Mouse (Mus musculus) 3134 (cell line): ENCODE measurements at regions not wholly inside any gene's neighbourhood (a gene's known extent, or its start where the extent isn't known, plus 50 kb on each side); places are given as distances from the start of the nearest gene placed in this dataset.

Experiments
- DNase-seq: peaks from one replicate; pipeline ENCODE4 v3.0.0-alpha.2; 2011; ENCODE audit warnings: low spot score; ENCODE audit not compliant: insufficient read length; ENCODE audit errors: extremely low read depth

DNA sequence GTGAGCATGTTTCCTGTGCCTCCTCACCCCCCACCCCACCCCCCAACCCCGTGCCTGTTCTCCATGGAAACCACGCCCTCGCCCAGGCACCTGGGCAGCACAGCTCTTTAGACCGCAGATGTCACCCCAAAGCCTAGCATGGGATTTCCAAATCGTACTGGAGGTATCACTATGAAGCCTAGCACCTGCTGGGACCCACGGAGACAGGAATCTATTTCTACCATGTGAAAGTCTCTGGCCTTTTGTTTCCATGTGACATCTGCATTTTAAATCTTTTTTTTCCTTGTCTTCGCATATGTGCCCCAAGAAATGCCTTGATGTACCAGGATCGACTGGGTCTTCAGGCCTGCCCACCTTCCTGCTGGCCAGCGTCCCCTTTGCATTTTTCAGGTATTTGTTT lies 179.7 kb downstream of the Irs2 start:
- no peak for DNase-seq

DNA sequence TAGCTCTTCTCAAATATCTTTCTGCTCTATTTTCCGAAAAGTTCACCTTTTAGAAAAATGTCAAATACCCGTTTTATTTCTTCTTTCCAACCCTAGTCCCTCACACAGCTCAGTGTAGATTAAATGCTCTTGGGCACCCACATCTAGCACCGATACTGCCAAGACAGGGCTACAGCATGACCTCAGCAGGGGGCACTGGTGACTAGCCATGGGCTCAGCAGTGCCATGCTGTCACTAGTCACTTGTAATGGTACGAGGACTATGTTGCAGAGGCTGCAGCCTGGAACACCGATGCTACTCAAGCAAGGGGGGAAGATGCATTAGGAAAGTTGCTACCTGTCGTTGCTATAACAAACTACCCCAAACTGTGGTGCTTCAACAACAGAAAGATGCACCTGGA lies 180.7 kb downstream of the Irs2 start:
- no peak for DNase-seq

DNA sequence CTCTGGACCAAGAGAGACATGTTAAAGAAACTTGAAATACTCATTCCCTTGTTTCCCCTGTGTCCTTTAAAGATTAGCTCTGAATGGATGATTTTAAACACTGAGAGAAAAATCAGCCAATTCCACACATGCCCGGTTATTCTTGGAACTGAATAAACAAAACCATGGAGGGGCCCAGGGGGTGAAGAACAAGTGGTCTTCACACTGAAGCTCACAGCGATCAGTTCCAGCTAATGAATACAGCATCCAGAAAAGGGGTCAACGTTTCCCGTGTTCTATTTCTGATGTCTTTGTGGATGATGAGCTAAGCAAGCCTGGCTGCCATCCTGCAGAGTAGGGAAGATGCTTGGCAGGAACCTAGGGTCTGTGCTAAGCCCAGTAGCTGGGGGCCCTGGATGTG lies 182.3 kb downstream of the Irs2 start:
- no peak for DNase-seq

DNA sequence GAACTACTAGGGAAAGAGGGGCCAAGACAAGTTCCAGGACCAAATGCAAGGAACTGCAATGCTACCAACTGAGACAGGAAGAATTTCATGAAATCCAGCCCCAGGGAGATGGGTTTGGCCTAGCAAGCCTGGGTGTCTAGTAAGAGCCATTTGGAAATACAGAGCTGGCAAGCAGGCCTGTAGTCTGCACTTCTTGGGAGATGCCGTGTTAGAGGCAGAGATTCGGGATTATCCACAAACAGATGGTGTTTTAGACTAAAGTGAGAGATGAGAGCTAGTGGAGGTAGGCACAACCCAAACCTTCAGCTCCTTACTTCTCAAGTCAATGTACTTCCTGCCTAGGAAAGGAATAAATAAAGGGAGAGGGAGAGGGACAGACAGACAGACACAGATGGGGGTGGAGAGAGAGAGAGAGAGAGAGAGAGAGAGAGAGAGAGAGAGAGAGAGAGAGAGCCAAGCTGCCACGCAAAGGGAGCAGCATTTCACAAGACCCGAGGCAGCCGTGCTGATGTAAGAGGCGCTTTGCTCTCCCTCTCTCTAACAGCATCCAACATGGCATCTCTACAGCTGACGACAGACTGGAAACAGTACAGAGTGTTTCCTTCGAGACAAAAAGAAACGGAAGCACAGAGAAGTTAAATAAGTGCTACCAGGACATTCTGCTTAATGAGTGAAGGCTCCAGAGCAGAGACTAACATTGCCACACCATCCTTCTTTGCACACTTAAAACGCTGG lies 182.9 kb downstream of the Irs2 start:
- DNase-seq, result no peak

DNA sequence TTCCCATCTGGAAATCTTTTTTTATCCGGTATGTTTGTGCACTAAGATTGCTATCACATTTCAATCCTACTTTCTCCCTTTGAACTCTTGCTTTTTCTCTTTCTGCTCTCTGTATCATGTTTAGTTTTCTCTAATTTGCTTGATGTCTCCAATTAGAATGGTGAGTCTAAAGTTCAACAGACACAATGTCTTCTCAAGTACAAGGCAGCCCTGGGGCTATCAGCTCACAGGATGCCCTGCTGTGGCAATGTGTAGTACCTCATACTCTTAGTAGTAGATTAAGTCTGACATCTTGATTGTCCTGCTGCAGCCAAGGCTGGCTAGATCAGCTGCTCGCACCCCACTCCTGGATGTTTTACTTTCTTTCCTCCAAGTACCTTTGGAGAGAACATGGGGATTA lies 186.4 kb downstream of the Irs2 start:
- no peak for DNase-seq

DNA sequence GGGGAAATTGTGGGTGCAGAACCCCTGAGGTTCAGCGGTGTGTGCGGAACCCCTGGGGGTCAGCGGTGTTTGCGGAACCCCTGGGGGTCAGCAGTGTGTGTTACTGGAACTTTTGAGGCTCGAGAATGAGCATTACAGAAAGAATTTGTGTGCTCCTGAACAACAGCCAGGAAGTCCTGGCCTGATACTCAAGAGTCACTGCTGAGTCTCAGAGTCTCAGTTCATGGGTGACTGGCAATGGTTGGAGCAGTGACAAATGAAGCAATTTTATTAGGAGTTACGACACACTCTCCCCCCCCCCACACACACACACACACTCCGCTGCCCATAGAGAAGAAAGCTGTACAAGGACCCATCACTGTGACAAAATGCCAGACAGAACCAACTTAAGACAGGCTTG lies 193.8 kb downstream of the Irs2 start:
- DNase-seq, result peak; percentile 29

DNA sequence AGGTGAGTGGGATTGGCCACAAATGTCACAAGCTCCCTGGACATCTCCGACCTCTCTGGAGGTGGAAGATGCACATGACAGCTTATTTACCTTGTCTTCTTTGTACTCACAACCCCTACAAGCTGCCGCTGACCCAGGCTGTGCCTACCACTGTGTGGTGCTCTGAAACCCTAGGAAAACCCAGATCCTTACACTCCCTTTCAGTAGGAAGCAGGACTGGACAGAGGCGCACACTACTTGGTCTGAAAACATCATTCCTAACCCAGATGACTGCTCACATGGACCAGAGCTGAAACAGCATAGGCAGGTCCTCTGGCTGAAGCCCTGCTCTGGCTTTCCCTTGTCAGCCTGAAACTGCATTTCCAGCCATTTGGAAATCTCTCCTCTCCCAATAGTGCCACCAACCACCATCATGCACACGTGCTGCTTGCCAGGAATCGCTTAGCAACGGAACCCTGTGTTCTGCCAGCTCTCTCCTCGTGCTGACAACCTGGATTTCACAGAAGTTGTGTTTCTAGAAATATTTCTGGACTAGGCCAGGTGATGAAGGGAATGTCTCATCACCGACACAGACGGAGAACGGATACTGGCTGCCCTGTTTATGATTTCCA lies 196.1 kb downstream of the Irs2 start:
- no peak for DNase-seq

DNA sequence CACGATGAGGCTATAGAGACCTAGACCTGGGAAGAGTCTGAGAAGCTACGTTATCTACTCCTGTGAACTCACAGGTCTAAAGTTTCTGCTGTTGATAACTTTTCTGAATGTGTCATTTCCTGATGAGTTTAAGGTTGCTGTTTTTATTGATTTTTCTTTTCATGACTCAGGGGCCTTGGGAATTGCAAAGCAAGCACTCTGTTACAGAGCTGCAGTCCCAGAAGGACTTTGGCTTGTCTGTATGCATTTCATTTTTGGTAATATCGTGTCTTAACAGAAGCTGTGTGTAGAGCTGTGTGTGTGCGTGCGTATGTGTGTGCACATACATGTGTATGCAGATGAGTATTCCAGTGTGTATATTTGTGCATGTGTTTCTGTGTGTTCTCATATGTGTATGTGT lies 201.2 kb downstream of the Irs2 start:
- DNase-seq, result no peak

DNA sequence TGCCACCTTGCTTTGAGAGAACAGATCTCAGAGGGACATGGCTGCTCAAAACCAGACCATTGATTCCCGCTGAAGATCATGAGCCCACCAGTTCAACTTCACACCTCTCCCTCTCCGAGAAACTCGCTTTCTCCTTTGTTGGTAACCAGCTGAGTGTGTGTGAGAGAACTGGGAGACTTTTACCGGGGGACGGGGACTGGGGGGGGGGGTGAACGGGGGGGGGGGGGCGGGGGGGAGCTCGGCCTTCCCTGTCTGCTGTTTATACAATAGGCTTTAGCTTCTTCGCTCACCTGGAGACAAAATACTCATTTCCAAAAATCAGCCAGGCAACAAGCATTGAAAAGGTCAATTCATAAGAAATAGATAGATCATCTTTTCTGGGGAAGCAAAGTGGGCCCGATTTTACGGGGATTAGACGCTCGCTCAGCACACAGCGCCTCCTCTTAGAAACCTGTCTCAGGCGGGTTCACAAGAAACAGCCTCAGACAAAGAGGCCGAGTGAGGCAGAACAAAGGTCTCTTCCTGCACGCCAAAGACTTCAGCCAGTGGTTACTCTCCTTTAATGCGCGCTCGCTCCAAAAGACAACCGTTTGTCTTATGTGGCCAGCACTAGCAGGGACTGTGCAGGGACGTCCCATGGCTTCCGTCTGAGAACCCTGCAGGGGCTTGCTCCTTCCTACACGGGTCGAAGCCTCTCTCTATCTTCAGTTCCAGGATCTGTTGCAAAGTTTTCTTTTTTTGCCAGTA lies 202.7 kb downstream of the Irs2 start:
- no peak for DNase-seq

DNA sequence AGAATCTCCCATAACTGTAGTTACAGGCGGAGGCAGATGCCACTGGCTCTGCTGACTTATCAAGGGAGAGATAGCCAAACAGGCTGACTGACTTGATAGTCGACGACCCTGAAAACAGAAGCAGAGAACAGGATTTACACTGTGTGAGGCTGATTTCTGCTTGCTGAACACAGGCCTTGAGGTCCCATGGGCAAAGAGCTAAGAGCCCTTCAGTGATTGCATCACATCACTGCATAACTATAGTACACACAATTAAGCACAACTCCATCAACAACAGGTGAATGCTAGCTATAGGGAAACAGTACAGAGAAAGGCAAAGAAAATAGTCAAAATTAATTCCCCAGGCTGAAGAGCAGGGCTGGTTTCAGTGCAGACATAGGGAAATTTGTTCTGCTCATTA lies 203.3 kb downstream of the Irs2 start:
- DNase-seq, result no peak

DNA sequence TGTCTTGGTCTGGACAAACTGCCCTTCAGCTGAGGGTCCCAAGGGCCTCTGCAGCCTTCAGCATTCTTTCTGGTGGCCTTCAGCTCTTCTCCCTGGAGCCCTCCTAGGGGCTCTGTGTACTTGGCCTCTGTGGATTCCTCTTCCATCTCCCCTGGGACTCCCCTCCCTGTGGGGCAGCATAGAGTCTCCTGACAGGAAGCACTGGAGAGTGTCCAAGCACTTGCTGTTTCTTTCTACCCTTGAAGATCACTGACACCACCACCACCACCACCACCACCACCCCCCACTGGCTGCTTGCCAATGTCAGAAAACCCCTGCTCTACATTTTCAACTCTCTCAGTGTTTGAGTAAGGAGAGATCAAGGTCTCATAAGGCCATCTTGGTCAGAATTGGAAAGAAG lies 206.3 kb downstream of the Irs2 start:
- no peak for DNase-seq

DNA sequence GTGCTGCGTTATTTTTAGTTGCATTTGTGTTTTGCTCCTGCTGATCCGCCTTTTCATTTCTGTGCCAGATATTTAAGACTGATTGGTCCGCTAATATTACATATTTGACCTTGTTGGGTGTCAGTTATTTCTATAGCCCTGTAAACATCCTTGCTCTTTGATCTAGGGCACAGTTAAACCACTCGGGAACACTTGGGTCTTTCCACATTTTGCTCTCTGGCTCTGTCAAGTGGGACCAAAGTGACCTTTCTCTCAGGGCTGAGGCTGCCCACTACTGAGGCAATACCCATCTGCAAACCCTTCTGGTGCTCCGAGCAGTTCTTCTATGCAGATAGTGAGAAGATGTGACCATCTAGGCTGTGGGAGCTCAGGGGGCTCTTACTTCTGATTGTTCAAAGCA lies 206.7 kb downstream of the Irs2 start:
- no peak for DNase-seq

DNA sequence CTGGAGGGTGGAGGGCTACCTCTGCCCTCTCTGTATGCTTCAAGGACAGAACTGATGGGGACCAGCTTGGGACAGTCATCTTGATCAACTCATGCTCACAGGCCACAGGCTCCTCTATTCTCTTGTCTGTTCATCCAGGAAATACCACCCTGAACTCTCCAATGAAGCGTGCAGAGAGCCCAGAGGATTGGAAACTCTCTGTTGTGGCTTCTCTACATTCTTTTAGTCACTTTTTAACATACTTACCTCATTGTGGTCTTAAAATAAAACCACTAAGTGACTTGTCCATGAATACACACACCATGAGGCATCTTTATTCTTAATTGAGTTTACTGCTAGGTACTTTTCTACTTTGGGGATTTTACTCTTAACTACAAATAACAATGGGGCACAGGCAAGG lies 209.8 kb downstream of the Irs2 start:
- peak; percentile 16 for DNase-seq

DNA sequence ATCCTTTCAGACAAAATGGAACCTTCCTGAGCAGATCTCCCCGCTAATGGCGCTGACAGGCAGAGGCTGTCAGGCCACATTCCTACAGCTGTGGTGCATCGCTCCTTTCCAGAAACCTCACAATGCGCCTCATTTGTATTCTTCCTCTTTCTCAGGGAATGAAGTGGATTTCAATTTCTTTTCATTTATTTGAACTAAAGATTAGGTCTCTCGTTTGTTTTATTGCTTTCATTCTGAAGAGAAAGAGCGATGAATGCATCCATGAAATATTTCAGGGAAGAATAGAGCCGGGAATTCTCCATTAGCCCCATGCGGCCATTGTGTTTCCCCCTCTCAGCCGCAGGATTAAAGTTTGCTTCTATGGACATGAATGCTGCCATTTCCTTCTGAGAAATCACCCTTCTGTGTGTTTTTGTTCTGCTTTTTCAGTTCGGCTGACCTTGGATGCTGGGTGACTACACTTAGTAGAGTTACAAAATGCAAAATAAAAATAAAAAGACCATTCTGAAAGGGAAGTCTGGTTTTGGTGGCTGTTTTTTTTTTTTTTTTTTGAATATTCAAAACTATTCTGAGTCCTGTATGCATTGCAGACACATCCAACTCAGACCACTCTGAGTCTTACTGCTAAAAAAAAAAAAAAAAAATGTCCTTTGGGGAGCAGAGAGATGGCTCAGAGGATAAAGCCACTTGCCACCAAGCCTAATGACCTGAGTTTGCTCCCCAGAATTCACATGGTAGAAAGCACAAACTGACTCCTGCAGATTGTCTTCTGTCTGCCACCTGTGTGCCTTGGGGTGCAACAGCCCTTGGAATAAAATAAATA lies 213.7 kb downstream of the Irs2 start:
- no peak for DNase-seq

DNA sequence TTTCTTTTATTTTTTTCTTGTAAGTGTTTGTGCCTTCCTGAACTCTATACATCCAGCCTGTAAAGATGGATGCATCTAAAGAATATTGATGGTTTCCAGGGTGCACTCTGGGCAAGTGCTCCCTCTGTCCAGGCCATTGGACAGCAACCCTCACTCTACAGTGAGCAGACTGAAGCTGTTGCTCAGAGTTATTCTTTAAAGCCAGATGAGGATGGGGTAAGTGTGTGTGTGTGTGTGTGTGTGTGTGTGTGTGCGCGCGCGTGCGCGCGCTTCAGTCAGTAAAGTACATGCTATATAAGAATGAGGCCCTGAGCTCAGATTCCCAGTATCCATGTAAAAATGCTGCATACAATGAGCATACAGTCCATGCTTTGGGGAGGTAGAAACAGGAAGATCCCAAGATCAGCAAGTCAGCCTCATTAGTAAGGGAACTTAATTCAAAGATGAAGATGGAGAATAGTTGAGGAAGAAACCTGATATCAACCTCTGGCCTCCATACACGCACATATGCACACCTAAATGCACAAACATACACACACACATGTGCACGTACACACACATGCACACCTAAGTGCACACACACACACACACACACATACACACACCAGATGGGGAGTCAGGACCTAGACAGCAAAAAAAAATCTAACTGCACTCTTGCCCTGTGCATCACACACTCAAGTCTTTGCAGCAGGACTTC lies 214.4 kb downstream of the Irs2 start:
- DNase-seq, result no peak

DNA sequence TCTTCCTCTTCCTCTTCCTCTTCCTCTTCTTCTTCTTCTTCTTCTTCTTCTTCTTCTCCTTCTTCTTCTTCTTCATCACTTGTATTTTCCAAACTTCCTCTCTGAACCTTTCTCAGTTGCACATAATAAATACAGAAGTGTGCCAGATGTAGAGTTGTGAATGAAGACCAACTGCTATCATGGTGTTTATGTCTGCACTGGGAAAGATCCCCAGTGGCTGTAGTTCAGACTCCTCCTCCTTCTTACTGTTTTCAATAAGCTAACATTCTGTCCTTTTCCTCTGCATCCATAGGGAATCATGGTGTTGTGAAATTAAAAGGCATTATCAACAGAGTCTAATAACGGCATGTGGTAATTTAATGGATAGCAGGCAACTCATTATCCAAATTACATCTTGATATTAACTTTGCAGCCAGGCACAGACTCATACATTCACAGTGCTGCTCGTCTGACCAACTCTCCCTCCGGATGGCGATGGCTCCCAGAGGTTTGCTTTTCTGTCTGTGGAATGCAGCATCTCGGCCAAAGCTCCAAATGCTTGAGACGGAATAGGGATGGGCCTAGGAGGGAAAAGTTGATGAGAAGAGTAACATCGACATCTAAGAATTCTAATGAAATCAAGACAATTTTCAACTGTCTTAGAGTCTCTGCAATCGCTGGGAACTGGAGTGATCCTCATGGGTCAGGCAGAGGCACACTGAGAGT lies 219.6 kb downstream of the Irs2 start:
- no peak for DNase-seq

DNA sequence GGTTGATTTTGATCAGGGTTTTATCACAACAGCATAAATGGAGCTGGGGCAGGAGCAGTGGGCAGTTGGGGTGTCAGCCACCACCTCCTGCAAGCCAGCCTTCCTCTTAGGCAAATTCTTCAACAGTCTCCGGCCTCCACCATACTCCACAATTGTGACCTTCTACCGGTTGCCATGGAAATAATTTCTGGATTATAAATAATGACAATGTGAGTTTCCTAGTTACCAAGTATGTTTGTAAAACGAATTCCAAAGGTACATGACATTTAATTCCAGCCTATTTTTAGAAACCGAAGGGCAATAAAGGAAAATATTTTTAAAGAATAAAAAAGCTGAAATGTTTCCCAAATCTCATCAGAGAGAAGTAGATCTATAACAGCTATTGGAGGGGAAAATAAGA lies 222.5 kb downstream of the Irs2 start:
- no peak for DNase-seq

DNA sequence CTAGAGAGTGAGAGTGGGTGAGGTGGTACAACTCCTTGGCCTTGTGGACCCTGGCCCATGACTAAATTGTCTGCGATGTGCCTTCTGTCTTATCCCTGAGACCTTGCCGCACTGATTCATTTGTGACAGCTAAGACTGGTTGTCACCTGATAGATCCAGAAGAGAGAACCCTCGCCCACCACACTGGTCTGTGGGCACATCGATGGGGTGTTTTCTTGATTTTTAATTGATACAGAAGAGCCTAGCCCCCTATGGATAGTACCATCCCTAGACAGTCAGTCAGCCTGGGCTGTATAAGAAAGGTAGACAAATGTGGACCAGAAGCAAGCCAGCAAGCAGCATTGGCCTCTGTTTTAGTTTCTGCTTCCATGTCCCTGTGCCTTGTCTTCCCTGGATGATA lies 222.9 kb downstream of the Irs2 start:
- no peak for DNase-seq

DNA sequence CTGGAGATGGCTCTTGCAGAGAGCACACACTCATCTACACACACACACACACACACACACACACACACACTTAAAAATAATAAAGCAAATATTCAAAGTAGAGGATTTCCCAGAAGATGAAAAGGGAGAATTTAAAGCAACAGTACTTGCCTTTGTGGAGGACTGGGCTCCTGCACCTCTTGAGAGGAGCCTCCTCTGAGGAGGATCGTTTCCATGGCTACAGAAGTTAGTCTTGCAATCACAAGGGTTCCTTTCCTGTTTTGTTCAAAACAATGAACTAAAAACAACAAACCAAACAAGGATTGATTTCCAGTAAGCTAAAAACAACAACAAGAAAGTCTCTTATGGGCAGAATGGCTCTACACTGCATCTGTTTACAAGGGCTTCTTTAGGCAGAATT lies 223.8 kb downstream of the Irs2 start:
- DNase-seq, result no peak

DNA sequence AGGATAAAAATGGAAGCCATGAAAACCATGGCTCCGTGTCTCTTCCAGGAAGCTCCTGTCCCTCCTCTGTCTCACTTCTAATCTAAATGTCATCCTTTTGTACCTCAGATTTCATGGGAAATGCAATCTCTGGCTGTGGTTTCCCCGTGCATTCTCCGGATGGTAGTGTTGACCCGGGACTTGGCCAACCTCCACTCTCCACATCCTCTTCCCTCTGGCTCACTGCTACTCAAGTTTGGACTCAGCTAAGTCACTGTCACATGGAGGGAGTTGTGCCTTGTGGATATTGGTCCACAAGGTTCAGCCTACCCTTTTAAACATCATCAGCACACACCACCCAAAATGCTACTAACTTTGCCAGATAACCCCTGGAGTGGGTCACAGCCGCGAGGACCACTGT lies 226.4 kb downstream of the Irs2 start:
- peak; percentile 23 for DNase-seq
